Mouse (Mus musculus) right cerebral cortex, postnatal 10 days (tissue): Measurements from ENCODE around the gene Slc22a17.

Source experiments
- DNase-seq, 2 experiments: peaks; one replicate each; pipeline ENCODE4 v3.0.0; 2021; ENCODE audit warnings: low spot score in 2 of 2

The Slc22a17 gene

DNA sequence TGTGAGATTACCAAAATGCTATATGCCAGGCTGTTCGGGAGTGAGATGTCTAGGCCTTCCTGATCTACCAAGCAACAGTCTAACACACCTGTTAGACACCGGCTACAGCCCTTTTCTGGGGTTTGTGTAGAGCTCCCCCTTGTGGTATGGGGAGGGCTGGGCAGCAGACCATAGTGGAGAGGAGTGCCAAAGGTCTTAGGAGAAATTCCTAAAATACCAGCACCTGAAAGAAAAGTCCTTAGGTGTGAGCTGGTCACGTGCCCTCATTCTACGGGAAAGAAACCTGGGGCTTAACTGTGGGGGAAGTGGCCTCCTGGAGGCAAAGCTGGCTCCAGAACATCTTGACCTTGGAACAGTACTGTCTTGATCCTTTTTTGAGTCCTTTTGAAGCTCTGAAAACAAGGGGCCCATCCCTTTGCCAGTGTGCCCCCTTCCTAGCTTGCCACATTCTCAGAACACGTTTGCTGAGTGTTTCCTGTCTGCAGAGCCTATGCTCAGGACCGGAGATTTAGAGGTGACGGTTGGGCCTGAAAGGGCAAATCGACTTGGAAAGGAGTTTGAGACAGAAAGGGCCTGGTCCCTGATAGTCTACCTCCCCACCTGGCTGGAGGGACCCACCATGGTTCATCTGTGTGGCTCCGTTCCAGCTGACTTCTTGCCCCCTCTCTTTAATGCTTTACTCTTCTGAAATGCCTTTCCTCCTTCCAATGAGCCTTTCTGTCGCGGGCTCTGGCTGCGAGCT is 26.7 kb upstream of the Slc22a17 start:
- DNase-seq, result peak in 1 of 2 experiments; percentile 63

DNA sequence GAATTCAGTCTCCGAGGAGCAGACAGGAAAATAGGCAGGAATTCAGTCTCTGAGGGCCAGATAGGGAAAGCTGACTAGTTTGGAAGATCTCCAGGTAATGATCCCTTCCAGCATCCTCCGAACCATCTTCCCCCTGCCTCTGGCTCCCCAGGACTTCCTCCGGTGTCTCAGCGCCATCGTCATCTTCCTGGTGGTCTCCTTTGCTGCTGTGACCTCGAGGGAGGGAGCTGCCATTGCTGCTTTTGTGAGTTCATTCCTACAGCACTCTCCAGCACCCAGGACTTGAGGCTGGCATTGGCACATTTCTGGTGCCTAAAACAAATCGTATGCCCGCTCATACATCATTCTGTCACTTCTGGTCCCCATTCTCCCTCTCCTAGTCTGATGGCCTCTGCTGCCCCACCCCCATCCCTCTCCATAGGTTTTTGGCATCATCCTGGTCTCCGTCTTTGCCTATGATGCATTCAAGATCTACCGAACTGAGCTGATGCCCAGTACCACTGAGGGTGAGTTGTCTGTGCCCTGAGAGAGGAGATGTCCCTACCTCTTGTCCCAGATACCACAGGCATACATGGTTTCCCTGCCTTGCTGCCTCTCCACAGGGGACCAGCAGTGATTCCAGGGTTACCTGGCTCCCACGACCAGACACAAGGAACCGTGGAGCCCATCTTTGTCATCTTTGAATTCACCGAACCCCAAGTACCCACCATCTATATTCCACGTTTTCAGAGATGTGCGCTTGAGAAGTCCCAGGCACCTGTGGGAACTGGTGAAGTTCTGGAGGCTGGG is 25.7 kb upstream of the Slc22a17 start:
- no peak for DNase-seq

DNA sequence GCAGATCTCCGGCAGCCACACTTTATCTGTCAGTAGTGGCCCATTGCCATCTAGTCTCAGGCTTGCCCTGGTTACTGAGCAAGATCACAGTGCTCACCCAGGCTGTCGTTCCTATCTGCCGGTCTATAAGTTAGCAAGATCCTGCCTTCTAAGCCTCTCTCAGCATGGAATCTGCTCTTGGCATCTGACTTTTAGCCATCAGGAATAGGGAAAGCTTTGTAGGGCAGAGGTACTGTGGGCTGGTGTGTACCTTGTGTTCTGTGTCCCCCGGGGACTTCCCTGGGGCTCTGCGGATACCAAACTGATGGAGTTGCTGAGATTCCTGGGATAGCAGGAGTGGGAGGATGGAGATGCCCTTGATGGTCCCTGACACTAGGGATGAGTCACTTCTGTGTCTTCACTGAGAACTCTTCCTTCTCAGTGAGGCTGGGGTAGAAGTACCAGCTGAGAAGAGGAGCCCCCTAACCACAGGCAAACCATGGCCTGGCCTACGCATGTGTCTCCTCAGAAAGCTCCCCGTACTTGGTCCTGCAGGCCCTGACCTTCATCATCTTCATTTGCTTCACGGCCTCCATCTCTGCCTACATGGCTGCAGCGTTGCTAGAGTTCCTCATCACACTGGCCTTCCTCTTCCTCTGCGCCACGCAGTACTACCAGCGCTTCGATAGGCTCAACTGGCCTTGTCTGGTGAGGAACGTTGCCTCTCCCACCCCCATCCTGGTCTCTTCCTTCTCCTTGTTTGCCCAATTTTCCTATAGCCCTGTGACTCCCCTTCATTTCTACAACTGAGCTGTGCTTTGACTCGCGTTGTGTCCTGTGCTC is 24.6 kb upstream of the Slc22a17 start:
- no peak for DNase-seq

DNA sequence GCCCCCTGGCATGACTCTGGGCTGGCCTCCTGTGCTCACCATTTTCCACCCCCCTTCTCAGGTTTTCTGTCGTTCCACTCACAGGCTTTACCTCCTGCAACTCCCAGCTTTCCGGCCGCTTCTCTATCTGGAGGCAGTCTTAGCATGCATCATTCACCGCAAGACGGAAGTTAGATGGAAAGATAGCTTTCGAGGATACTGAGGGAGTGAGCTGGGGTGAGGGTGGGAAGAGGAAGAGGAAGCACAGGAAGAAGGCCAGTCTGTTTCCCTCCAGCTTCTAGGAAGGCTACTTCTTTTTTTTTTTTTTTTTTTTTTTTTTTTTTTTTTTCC is 23.9 kb upstream of the Slc22a17 start:
- DNase-seq, result no peak

DNA sequence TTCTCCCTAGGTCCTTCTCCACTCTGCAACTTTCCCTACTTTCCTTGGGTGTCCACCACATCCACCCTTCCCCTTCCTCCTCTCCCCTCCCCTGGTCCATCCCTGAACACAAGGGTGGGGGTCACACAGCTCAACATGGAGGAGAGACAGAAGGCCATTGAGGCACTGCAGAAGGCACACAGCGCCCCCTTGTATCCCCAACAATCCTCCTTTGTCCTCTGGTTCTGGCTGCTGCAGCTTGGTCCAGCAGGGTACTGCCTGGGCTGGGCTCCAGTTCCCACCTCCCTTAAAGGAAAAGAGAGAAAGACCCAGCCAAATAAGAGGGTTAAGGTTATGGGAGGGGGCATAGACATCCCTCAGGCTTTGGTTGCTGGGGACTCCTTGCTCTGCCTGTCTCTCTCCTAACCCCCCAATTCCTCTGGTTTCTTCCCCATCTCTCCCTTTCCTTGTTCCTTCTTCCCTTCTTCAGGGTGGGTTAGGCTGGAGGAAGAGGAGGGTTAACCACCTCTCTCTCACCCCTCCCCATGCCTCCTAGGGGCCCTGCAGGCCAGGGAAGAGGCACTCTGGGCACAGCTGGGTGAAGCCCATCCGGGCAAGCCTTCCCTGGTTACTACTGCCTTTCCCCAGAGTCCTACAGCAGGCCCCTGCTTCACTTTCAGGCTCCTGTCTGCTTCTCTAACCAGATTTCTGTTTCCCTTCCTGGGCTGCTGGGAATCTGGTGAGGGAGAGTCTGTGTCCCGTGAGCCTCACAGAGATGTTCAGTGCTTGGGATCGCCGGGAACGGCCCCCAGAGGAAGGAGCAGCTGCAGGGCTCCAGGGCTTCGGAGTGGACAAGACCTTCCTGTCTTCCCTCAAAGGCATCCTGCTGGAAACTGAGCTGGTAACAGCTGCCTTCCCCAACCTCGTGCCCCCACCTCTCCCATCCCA is 23.2 kb upstream of the Slc22a17 start, which contains the start of gene Cmtm5:
Gene Cmtm5 (plus strand): TSS at position 358 of the 927 bp plus-strand sequence.
- peak; percentile 87 to 90 for DNase-seq

DNA sequence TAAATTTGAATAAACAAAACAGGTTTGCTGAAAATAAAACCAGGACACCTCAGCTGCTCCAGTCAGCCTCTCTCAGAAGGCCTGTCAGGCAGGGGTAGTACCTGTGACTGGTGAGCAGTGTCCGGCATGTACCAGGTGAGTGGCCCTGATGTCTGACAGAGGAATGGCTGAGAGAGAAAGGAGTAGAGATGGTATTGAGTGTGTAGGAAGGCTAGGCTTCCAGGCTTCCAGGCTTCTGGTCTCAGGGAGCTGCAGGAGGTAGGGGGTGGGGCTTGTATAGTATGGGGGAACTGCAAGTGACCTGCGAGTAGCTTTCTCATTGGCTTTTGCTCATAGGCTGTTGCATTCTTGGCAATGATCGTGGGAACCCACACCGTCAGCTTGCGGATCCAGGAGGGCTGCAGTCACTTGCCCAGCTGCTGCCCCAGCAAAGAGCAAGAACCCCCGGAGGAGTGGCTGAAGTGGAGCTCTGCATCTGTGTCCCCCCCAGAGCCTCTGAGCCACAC is 19.8 kb upstream of the Slc22a17 start, which contains the start of gene Il25:
Gene Il25 (plus strand): TSS at position 51 of the 506 bp plus-strand sequence.
- no peak for DNase-seq

DNA sequence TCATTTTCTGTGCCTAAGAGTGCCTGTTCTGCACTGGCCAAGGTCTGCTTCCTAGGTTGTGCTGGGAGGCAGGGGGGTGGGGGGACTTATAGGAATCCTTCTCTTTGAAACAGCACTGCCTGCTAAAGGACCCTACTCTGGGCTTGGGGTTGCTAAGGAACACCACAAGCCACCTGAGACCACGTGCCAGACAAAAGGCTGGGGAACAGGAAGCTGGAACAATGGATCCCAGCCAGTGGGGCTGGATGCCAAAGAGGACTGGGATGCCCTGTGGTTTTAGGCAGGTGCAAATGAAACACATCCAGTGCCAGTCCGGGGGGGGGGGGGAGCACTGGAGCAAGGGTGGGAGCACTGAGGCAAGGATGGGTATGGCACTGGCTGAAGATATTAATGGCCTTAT is 17.5 kb upstream of the Slc22a17 start:
- DNase-seq, result peak in 1 of 2 experiments; percentile 38

DNA sequence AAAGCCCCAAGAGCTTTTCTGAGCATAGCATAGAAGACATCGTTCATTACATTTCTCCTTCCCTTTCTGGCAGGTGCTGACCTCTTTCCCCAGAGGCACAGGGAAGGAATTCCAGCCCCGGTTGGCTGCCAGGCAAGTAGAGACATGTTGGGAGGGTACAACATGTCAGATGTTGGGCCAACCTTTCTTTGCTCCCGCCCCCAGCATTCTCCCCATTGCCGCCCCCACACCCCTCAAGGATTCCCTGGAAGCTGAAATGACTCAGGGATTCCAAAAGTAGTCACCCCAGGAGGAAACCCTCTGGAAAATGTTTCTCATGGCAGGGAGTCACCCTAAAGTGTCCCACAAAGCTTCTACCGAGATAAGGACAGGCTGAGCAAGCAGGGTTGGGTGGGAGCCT is 16.9 kb upstream of the Slc22a17 start:
- DNase-seq, result no peak

DNA sequence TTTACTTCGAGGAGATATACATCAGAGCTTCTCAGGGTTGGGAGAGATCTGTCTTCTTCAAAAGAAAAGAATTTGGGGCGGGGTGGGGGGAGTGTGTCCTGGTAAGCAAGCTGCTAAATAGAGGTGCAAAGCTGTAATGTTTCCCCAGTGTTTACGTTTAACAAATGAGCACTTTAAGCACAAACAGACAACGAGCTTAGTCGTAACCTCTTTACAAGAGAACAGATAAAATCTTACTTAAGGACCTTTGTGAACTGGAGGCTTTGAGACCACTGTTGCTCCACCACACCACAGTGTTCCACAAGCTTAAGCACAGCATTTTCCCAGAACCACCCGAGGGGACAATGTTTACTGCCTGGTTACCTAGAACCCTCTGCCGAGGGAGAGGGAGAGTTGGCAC is 14.4 kb upstream of the Slc22a17 start:
- DNase-seq, result no peak

DNA sequence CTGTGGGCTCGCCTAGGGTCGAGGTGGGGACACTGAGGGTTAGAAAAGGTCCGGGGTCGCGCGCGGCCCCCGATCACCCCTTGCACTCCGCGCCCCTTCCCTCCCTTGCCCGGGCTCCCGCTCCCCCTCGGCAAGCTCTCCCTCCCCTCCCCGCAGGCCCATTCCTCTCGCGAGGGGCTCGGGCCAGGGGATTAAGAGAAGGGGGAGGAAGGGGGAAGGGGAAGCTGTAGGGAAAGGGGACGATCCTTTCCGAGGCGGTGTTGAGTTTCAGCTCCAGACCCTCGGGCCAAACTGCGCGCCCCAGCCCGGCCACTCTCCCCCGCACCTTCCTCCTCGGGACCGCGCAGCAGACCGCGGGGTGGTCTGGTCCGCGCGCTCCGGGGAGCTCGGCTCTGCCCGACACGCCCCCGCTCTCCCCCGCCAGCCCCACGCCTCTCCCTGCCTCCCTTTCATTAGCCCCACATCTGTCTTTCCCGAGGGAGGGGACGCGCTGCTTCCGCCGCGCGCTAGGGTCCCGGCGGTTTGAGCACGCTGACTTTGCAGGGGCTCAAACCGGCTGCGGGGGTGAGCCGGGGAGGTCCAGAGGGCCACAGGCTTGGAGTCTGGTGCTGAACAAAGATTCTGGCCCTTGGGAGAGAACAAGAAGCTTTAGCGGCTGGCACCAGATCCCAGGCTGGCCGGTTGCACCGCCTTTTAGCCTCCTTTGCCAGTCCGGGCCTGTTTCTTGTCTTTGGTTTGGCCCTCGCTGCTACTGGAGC is 13.6 kb upstream of the Slc22a17 start:
- DNase-seq, result peak; percentile 73 to 74

DNA sequence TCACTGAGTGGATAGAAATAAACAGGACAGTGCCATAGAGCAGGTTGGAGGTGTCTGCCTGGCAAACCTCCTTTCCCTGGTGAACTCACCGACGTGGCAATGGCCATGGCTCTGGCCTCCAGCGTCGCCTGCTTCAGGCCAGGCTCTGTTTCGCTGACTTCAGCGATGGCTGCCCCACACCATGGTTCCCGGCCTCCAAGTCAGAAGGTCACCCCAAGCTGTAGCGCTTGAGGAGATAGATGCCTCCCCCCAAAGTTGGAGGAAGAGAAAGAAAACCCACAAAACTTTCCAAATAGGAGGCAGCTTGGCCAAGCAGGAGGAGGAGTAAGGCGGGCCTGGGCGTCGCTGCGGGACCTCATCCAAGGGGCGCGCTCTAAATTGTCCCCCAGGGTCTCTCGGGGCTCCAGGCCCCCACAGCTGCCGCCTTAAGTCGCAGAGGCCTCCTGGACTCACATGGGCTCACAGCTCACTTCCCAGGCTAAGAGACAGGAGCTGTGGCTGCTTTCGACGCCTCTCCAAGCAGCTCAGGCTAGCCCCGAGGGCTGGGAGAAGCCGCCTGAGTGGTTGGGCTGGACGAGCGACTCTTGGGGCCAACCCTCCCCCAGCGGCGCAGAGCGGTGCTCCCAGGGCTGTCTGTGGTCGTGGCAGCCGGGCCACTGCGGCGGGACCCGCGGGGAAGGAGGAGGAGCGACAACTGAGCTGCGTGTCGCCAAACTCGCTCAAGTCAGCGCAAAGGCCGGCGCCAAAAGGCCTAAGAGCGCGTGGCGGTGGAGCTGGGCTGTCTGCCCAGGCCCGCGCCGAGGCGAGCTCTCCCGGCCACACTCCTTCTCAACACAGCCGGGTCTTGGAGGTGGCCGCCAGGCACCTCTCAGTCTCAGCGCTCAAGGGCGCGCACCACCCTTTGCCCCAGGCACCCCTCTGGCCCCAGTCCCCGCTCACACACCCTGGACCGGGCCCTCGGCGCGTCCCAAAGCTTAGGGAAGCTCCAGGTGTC is 12.7 kb upstream of the Slc22a17 start, which contains the start of gene Efs:
Gene Efs (minus strand): TSS at position 778 of the 994 bp plus-strand sequence.
- DNase-seq, result peak; percentile 65 to 71

DNA sequence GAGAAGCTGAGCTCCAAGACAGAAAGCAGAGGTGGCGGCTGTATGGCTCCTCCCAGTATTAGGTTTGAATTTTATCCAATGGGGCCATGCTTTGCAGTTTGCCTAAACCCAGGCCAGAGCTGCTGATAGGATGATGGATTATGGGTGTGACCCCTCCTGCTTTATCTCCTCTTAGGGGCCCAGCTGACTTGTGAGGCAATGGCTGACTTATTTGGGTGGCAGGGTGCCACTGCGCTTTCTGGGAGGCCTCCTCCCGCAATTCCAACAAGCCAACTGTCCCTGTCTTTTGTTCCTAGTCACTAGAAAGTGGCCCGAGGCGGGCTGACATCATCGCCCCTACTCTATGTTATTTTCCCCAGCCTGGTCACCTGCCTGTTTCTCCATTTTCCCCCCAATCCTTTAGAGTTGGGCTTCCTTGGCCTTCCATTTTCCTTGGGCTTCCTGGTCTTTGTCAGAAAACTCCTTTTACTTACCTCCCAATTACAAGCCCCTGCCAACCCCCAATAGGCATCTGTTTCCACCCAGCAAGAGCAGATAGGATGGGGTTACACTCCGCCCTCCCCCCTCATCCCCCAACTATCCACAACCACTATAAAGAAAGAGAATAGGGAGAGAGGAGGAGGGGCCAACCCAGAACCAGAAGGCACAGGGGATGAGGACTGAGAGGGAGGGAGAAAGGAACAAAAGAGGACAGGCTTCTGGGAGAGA is 11.9 kb upstream of the Slc22a17 start:
- peak in 1 of 2 experiments; percentile 42 for DNase-seq

DNA sequence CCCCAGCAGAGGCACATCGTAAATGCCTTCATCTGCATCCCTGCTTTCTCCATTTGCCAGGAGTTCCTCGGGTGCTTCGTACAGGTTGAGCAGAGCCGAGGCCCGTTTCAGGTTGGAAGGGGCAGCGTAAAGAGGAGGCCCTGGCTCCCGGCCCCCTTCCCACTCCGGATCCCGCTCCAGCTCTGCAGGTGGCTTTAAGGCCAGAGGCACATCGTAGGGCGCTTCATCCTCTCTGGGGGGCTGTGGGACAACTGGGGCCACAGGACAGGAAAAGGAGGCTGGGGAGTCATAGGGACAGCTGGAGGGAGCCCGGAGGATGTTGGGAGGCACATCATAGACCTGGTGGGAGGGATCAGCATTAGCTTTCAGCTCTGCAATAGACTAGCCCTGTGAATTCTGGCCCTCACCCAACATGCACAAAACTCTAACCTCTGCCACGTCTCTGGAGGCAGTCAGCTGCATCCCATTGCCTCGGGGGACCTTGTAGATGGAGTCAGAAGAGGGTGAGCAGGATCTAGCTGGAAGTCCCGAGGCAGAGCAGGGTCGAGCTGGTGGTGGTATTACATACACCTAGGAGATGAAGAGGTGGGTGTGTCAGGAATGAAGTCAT is 7.2 kb upstream of the Slc22a17 start:
- no peak for DNase-seq

DNA sequence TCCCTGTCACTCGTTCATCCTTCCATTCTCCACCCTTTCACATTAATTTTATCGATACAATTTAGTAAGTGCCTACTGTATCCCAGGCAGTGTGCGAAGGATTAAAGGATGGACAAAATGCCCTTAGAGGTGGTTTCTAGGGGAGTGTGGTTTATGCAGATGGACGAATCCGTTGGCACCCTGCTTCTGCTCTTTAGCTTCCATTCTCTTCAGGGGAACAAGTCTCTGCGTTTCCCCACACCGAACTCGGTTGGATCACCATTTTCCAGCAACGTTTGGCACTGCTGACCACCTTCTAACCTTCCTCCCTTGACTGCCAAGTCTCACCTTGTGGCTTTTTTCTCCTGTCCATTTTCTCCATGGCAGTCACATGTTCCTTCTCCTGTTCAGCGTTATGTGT is 411 bp upstream of the Slc22a17 start:
- no peak for DNase-seq

DNA sequence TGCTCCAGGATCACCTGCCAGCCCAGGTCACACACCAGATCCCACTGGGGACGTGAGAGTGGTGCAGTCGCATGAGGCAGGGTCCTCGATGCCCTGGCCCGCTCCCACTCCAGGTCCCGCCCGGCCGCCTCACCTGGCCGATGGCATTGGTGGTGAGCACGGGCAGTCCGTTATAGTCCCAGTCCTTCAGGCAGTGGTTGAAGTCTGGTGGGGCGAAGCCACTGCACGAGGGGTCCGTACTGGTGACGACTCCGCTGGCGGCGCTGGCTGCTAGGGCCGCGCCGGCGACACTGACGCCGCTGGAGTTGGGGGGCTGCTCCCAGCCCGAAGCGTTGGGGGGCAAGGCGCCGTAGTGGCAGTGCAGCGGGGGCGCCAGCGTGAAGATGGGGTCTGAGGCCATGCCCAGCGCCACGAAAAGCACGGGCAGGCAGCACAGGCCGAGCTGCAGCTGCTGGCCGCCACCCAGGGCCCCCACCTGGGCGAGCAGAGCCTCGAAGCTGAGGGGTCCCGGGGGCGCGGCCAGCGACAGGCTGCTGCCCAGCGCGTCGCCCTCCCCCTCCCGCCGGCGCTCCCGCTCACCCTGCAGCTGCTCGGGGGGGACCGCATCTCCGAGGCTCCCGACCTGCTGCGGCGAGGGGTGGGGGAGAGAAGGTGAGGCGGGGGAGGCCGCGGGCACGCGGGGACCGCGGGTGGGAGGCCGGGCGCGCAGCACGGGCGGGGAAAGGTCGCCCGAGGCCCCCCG is 652 bp downstream of the Slc22a17 start:
- DNase-seq, result peak; percentile 54 to 56

DNA sequence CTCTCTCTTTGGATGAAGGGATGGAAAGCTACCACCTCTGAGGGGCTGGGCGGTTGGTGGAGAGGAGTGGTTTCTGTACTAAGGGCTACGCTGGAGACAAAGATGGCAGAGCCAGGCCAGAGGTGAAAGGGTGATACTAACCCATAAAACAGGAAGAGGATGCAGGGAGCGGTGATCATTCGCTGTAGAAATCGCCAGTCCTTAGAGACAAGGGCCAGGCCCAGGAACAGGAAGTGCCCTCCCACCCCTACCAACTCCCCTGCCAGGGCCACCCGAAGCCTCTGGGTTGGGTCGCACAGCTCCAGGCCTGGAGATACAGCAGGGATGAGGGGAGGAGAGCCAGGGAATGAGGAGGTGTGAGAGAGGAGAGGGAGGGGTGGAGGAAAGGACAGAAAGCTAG is 4.2 kb downstream of the Slc22a17 start:
- peak in 1 of 2 experiments; percentile 35 for DNase-seq

DNA sequence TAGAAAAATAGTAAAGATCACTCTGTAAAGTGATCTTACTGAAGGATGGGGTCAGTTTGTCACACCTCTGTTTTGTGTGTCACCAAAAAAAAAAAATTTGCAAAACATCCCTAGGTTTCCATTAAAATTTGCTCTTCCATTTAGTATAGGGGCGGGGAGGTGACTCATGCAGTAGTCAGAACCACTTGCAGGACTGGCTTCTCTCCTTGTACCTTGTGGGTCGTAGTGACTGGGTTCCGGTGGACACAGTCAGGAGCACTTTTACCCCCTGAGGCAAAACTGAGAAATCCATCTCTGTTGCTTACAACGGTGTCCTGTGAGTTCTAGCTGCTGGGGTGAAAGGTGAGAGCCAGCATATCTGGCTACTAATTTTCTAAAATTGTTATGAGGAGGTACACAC is 9.3 kb downstream of the Slc22a17 start:
- no peak for DNase-seq
